Mouse (Mus musculus): ENCODE measurements at regions not wholly inside any gene's neighbourhood (a gene's known extent, or its start where the extent isn't known, plus 50 kb on each side); places are given as distances from the start of the nearest gene placed in this dataset.

GRCm38 (mm10) chr4:105983018-105983417, 193.3 kb downstream of the Gm12728 start:
- Histone ChIP-seq H3K9me3 (no peaks in the 10 kb centered on the region), H3K27me3 (replicated peaks; ENCODE audit: low read depth, poor library complexity, severe bottlenecking) (no peaks in the 10 kb centered on the region), H3K4me1 (no peaks in the 10 kb centered on the region; the same call in 1 of the 2 replicates), H3K4me3 (no peak overlapping the region), H3K36me3 (replicated peaks) (no peaks in the 10 kb centered on the region), H3K27ac (replicated peaks) (no peak overlapping the region)
- WGBS: 88% methylated on average over 1 of the region's 1 CpGs
- DNase-seq (ENCODE audit: low spot score): no peak

GRCm38 (mm10) chr4:105987963-105988602, 198.4 kb downstream of the Gm12728 start:
- no peak overlapping the region for H3K4me3 ChIP-seq
- no peaks in the 10 kb centered on the region for H3K36me3 ChIP-seq (replicated peaks)
- WGBS: 79% methylated on average over 5 of the region's 5 CpGs
- DNase-seq (ENCODE audit: low spot score): no peak
- H3K27ac ChIP-seq (replicated peaks): peak overlapping the region; percentile 40; the same call in 1 of the 2 replicates
- peaks cover 4% of the 10 kb centered on the region; the same call in 1 of the 2 replicates for H3K4me1 ChIP-seq
- no peaks in the 10 kb centered on the region for H3K9me3 ChIP-seq
- H3K27me3 ChIP-seq (replicated peaks; ENCODE audit: low read depth, poor library complexity, severe bottlenecking): no peaks in the 10 kb centered on the region

GRCm38 (mm10) chr4:105992581-105993127, 203.0 kb downstream of the Gm12728 start:
- Histone ChIP-seq H3K27me3 (replicated peaks; ENCODE audit: low read depth, poor library complexity, severe bottlenecking) (no peaks in the 10 kb centered on the region), H3K9me3 (no peaks in the 10 kb centered on the region), H3K36me3 (replicated peaks) (no peaks in the 10 kb centered on the region), H3K4me1 (peaks cover 21% of the 10 kb centered on the region), H3K27ac (replicated peaks) (no peak overlapping the region), H3K4me3 (no peak overlapping the region)
- 78% methylated on average over 6 of the region's 6 CpGs for WGBS
- DNase-seq (ENCODE audit: low spot score): no peak

- DNase-seq (ENCODE audit: low spot score): peak; percentile 34
- H3K27ac ChIP-seq (replicated peaks): no peak overlapping the region; the same call in 1 of the 2 replicates
- H3K4me3 ChIP-seq: no peak overlapping the region
- 68% methylated on average over 14 of the region's 14 CpGs for WGBS
- no peaks in the 10 kb centered on the region for H3K36me3 ChIP-seq (replicated peaks)
- H3K9me3 ChIP-seq: no peaks in the 10 kb centered on the region
- H3K27me3 ChIP-seq (replicated peaks; ENCODE audit: low read depth, poor library complexity, severe bottlenecking): no peaks in the 10 kb centered on the region
- H3K4me1 ChIP-seq: peaks cover 21% of the 10 kb centered on the region
Measured at GRCm38 (mm10) chr4:105994390-105994798, 204.7 kb downstream of the Gm12728 start.

GRCm38 (mm10) chr4:105996060-105996459, 206.4 kb downstream of the Gm12728 start:
- H3K27me3 ChIP-seq (replicated peaks; ENCODE audit: low read depth, poor library complexity, severe bottlenecking): no peaks in the 10 kb centered on the region
- H3K9me3 ChIP-seq: no peaks in the 10 kb centered on the region
- no peak overlapping the region for H3K4me3 ChIP-seq
- H3K36me3 ChIP-seq (replicated peaks): no peaks in the 10 kb centered on the region
- peaks cover 21% of the 10 kb centered on the region for H3K4me1 ChIP-seq
- DNase-seq (ENCODE audit: low spot score): no peak
- 77% methylated on average over 4 of the region's 4 CpGs for WGBS
- H3K27ac ChIP-seq (replicated peaks): no peak overlapping the region

GRCm38 (mm10) chr4:105996893-105997630, 207.4 kb downstream of the Gm12728 start:
- H3K27me3 ChIP-seq (replicated peaks; ENCODE audit: low read depth, poor library complexity, severe bottlenecking): no peaks in the 10 kb centered on the region
- no peak overlapping the region; the same call in 1 of the 2 replicates for H3K27ac ChIP-seq (replicated peaks)
- no peaks in the 10 kb centered on the region for H3K36me3 ChIP-seq (replicated peaks)
- WGBS: 78% methylated on average over 3 of the region's 3 CpGs
- H3K9me3 ChIP-seq: no peaks in the 10 kb centered on the region
- no peak overlapping the region for H3K4me3 ChIP-seq
- H3K4me1 ChIP-seq: peaks cover 21% of the 10 kb centered on the region
- DNase-seq (ENCODE audit: low spot score): no peak

- Histone ChIP-seq H3K27ac (replicated peaks) (no peak overlapping the region), H3K9me3 (no peaks in the 10 kb centered on the region), H3K4me3 (no peak overlapping the region), H3K27me3 (replicated peaks; ENCODE audit: low read depth, poor library complexity, severe bottlenecking) (no peaks in the 10 kb centered on the region), H3K36me3 (replicated peaks) (no peaks in the 10 kb centered on the region), H3K4me1 (peaks cover under 1% of the 10 kb centered on the region; the same call in 1 of the 2 replicates)
- no peak for DNase-seq (ENCODE audit: low spot score)
- 86% methylated on average over 3 of the region's 3 CpGs for WGBS
Measured at GRCm38 (mm10) chr4:106002516-106002915, 212.8 kb downstream of the Gm12728 start.

GRCm38 (mm10) chr4:106005936-106006335, 216.3 kb downstream of the Gm12728 start:
- Histone ChIP-seq H3K4me3 (no peak overlapping the region), H3K9me3 (no peaks in the 10 kb centered on the region), H3K27me3 (replicated peaks; ENCODE audit: low read depth, poor library complexity, severe bottlenecking) (no peaks in the 10 kb centered on the region), H3K27ac (replicated peaks) (no peak overlapping the region), H3K36me3 (replicated peaks) (no peaks in the 10 kb centered on the region), H3K4me1 (no peaks in the 10 kb centered on the region)
- DNase-seq (ENCODE audit: low spot score): no peak
- 86% methylated on average over 5 of the region's 5 CpGs for WGBS

- Histone ChIP-seq H3K4me3 (no peak overlapping the region), H3K27me3 (replicated peaks; ENCODE audit: low read depth, poor library complexity, severe bottlenecking) (no peaks in the 10 kb centered on the region), H3K4me1 (no peaks in the 10 kb centered on the region), H3K27ac (replicated peaks) (no peak overlapping the region), H3K9me3 (no peaks in the 10 kb centered on the region), H3K36me3 (replicated peaks) (no peaks in the 10 kb centered on the region)
- no peak for DNase-seq (ENCODE audit: low spot score)
- 83% methylated on average over 8 of the region's 8 CpGs for WGBS
Measured at GRCm38 (mm10) chr4:106007334-106008190, 217.9 kb downstream of the Gm12728 start.

GRCm38 (mm10) chr4:106017065-106017646, 227.5 kb downstream of the Gm12728 start:
- Histone ChIP-seq H3K27ac (replicated peaks) (no peak overlapping the region; the same call in 1 of the 2 replicates), H3K9me3 (no peaks in the 10 kb centered on the region), H3K4me3 (no peak overlapping the region), H3K27me3 (replicated peaks; ENCODE audit: low read depth, poor library complexity, severe bottlenecking) (no peaks in the 10 kb centered on the region), H3K4me1 (peaks cover 49% of the 10 kb centered on the region), H3K36me3 (replicated peaks) (no peaks in the 10 kb centered on the region)
- DNase-seq (ENCODE audit: low spot score): no peak
- 78% methylated on average over 6 of the region's 6 CpGs for WGBS

- H3K27me3 ChIP-seq (replicated peaks; ENCODE audit: low read depth, poor library complexity, severe bottlenecking): no peaks in the 10 kb centered on the region
- no peak overlapping the region for H3K27ac ChIP-seq (replicated peaks)
- 76% methylated on average over 4 of the region's 4 CpGs for WGBS
- H3K9me3 ChIP-seq: no peaks in the 10 kb centered on the region
- DNase-seq (ENCODE audit: low spot score): no peak
- peaks cover 64% of the 10 kb centered on the region for H3K4me1 ChIP-seq
- no peaks in the 10 kb centered on the region for H3K36me3 ChIP-seq (replicated peaks)
- no peak overlapping the region for H3K4me3 ChIP-seq
Measured at GRCm38 (mm10) chr4:106018936-106019335, 229.3 kb downstream of the Gm12728 start.

GRCm38 (mm10) chr4:106020338-106020737, 230.7 kb downstream of the Gm12728 start:
- Histone ChIP-seq H3K36me3 (replicated peaks) (no peaks in the 10 kb centered on the region), H3K4me3 (no peak overlapping the region), H3K27me3 (replicated peaks; ENCODE audit: low read depth, poor library complexity, severe bottlenecking) (no peaks in the 10 kb centered on the region), H3K4me1 (peaks cover 73% of the 10 kb centered on the region), H3K27ac (replicated peaks) (peak overlapping the region; percentile 52), H3K9me3 (no peaks in the 10 kb centered on the region)
- WGBS: 79% methylated on average over 4 of the region's 4 CpGs
- no peak for DNase-seq (ENCODE audit: low spot score)
